ENCODE assay signal across 8 mouse cellular contexts in the genomic region with DNA sequence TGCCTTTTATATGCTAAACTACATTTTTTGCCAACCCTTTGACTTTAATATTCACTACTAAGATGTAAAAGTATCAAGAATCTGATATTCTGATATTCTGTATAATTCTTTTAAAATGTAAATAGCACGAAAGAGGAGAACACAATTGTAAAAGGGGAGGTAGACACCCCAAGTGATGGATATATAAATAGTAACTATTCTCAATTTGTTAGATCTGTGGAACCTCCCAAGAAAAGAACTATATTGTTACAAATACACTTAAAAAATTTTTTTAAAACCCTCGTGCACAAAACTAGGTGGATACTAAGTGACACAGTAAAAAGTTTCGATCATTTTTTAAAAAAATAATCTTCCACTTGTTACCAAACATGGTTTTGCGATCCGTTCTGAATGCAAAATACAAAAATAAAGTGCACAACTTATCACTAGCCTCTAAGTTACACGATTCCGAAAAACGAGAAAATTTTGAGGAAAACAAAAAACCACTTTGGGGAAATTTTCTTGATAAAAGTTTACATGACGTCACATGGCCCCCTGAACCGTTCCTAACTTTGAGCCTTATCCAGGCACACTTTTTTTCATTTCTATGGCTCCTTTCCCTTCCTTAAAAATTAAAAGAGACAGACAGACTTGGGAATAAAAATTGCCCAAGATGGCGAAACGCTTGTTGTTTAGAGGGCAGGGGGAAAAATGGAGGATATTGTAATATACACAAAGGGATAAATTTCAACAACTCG.
DNase-seq lines count a peak whose midpoint lies in the region; ATAC-seq and TF ChIP-seq lines count a peak whose summit lies in the region.

No protein-coding gene starts in this region.

- no peaks in the 10 kb centered on the region for H3K27me3 ChIP-seq in testis, adult 2 months (ENCODE audit: control insufficient read depth, insufficient read depth, low read length)
- H3K27me3 ChIP-seq in limb, embryonic 15.5 days, result no peaks in the 10 kb centered on the region
- no peaks in the 10 kb centered on the region for H3K27me3 ChIP-seq in stomach, postnatal 0 days (ENCODE audit: control insufficient read depth, insufficient read depth, low read length)

- TF ChIP-seq POLR2A in testis, adult 2 months (IDR thresholded peaks at IDR 0.05; ENCODE audit: control insufficient read depth, low read depth, low read length), result no peak

- peak overlapping the region; percentile 97 for H3K9ac ChIP-seq in limb, embryonic 15.5 days
- peak overlapping the region; percentile 100 for H3K9ac ChIP-seq in stomach, postnatal 0 days (ENCODE audit: low read length)

- H3K9me3 ChIP-seq in limb, embryonic 15.5 days, result no peaks in the 10 kb centered on the region
- H3K9me3 ChIP-seq in stomach, postnatal 0 days (ENCODE audit: control insufficient read depth, low read length), result no peaks in the 10 kb centered on the region

- TF ChIP-seq CTCF in testis, adult 2 months (IDR thresholded peaks at IDR 0.05; ENCODE audit: control insufficient read depth, insufficient read depth, insufficient replicate concordance, low read depth, low read length), result no peak
- no peak for TF ChIP-seq CTCF in stomach, postnatal 0 days (IDR thresholded peaks at IDR 0.05; ENCODE audit: low read depth)

- WGBS in limb, embryonic 15.5 days, result 6% methylated on average over 13 of the region's 13 CpGs
- 4% methylated on average over 13 of the region's 13 CpGs for WGBS in stomach, postnatal 0 days

- ATAC-seq in limb, embryonic 15.5 days (ENCODE audit: insufficient number of reproducible peaks, low FRiP score, low TSS enrichment, low read depth), result 0 out of 2 replicates have a peak, but pooled peaks have one; percentile 9
- no peak for ATAC-seq in stomach, postnatal 0 days (ENCODE audit: low FRiP score, low TSS enrichment)

- H3K27ac ChIP-seq in testis, adult 2 months (ENCODE audit: control insufficient read depth, insufficient read depth, low read depth, low read length), result peak overlapping the region; percentile 98
- peak overlapping the region; percentile 99 for H3K27ac ChIP-seq in limb, embryonic 15.5 days
- peak overlapping the region; percentile 100 for H3K27ac ChIP-seq in stomach, postnatal 0 days (replicated peaks)

- peak; percentile 77 for DNase-seq in embryo, embryonic 9.5 days (ENCODE audit: extremely low spot score)
- DNase-seq in embryo, embryonic 10 days (ENCODE audit: low spot score), result no peak
- DNase-seq in testis, postnatal 10 days (ENCODE audit: low spot score), result no peak
- DNase-seq in stomach, postnatal 0 days (ENCODE audit: low spot score), result no peak
- no peak for DNase-seq in spleen, postnatal 14 days (ENCODE audit: low spot score in 2 of 2)
- DNase-seq in adrenal gland, adult (ENCODE audit: inconsistent age in 2 of 2, low spot score in 1 of 2), result no peak

- H3K4me2 ChIP-seq in limb, embryonic 15.5 days, result peak overlapping the region; percentile 48
- H3K4me2 ChIP-seq in stomach, postnatal 0 days (replicated peaks; ENCODE audit: low read depth), result peak overlapping the region; percentile 57

- TF ChIP-seq EP300 in stomach, postnatal 0 days (optimal IDR thresholded peaks at IDR 0.05), result no peak

- H3K4me1 ChIP-seq in testis, adult 2 months (ENCODE audit: control insufficient read depth, insufficient read depth, low read length), result peaks cover 2% of the 10 kb centered on the region; the same call in 1 of the 2 replicates
- 0 out of 2 replicates have a peak, but pooled peaks cover 3% of the 10 kb centered on the region for H3K4me1 ChIP-seq in limb, embryonic 15.5 days
- 0 out of 2 replicates have a peak, but pooled peaks cover 2% of the 10 kb centered on the region for H3K4me1 ChIP-seq in stomach, postnatal 0 days (replicated peaks; ENCODE audit: control insufficient read depth, insufficient read depth)

- H3K36me3 ChIP-seq in testis, adult 2 months (ENCODE audit: control insufficient read depth, insufficient read depth, low read length), result no peaks in the 10 kb centered on the region
- H3K36me3 ChIP-seq in limb, embryonic 15.5 days, result no peaks in the 10 kb centered on the region
- H3K36me3 ChIP-seq in stomach, postnatal 0 days (ENCODE audit: control insufficient read depth, insufficient read depth, low read length), result no peaks in the 10 kb centered on the region

- H3K4me3 ChIP-seq in testis, adult 2 months (ENCODE audit: control insufficient read depth, low read depth, low read length), result peak overlapping the region; percentile 97
- peak overlapping the region; percentile 80 for H3K4me3 ChIP-seq in limb, embryonic 15.5 days
- peak overlapping the region; percentile 96 for H3K4me3 ChIP-seq in stomach, postnatal 0 days (ENCODE audit: low read depth, low read length)
